8 mouse cellular contexts compared by ENCODE assay signal in the genomic region with DNA sequence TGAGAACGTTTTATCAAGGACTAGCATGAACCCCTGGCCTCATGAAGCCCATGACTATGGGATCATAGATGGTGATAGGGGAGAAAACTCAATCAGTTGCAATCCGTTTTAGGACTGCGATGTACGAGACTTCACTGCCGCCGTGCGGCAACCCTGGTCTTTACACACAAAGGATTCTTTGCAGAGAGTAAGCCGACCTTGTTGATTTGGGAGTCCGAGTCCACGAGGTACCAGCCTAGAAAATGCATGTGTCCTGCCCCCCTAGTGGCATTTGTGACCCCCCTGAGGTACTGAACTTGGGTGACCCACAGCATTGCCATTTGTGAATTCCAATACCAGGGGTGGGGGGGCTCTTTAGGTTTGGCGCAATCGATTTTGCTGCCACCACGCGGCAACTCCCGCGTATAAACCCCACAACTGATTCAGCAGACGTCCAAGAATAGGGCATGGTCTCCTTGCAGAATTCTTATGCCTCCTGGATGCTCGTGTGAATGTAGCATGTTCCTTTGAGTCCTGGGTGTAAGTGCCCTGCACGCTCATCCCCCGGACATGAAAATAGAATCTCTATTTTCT. TPM values are rescaled to one million over a fixed set of nuclear protein-coding genes. Genes with fewer than 3 reads are reported as not detected.
DNase-seq lines count a peak whose midpoint lies in the region; ATAC-seq and TF ChIP-seq lines count a peak whose summit lies in the region.

No protein-coding gene starts in this region.

- 0 out of 2 replicates have a peak, but pooled peaks cover under 1% of the 10 kb centered on the region for H3K36me3 ChIP-seq in intestine, embryonic 14.5 days (ENCODE audit: control insufficient read depth, insufficient read depth, low read length)
- H3K36me3 ChIP-seq in limb, embryonic 10.5 days: peaks cover 4% of the 10 kb centered on the region
- no peaks in the 10 kb centered on the region for H3K36me3 ChIP-seq in midbrain, embryonic 15.5 days (replicated peaks)

- no peak overlapping the region for H3K4me3 ChIP-seq in lung, adult 2 months (replicated peaks; ENCODE audit: extremely low read depth, low read depth, low read length)
- peak overlapping the region; percentile 18 for H3K4me3 ChIP-seq in intestine, embryonic 14.5 days (ENCODE audit: low read depth, low read length)
- peak overlapping the region; percentile 39 for H3K4me3 ChIP-seq in limb, embryonic 10.5 days
- peak overlapping the region; percentile 31 for H3K4me3 ChIP-seq in midbrain, embryonic 15.5 days

- peak; percentile 53; the same call in 1 of the 2 replicates for ATAC-seq in frontal cortex, adult (ENCODE audit: low TSS enrichment)
- no peak for ATAC-seq in intestine, embryonic 14.5 days (replicated peaks; ENCODE audit: low FRiP score, low TSS enrichment, low read depth)
- ATAC-seq in midbrain, embryonic 15.5 days (replicated peaks): no peak

- H3K27me3 ChIP-seq in intestine, embryonic 14.5 days (replicated peaks; ENCODE audit: control insufficient read depth, insufficient read depth, low read length): no peaks in the 10 kb centered on the region
- 0 out of 2 replicates have a peak, but pooled peaks cover 2% of the 10 kb centered on the region for H3K27me3 ChIP-seq in limb, embryonic 10.5 days (ENCODE audit: low read depth, poor library complexity, severe bottlenecking)
- H3K27me3 ChIP-seq in midbrain, embryonic 15.5 days (replicated peaks): no peaks in the 10 kb centered on the region

- TF ChIP-seq POLR2A in lung, adult 2 months (IDR thresholded peaks at IDR 0.05; ENCODE audit: borderline replicate concordance, extremely low read depth, low read depth, low read length): no peak

- H3K4me2 ChIP-seq in intestine, embryonic 14.5 days (ENCODE audit: low read length): peak overlapping the region; percentile 45
- peak overlapping the region; percentile 47 for H3K4me2 ChIP-seq in midbrain, embryonic 15.5 days

- WGBS in lung, adult 2 months: 56% methylated on average over 20 of the region's 20 CpGs
- WGBS in intestine, embryonic 14.5 days: 47% methylated on average over 20 of the region's 20 CpGs
- WGBS in limb, embryonic 10.5 days: 56% methylated on average over 20 of the region's 20 CpGs
- 52% methylated on average over 20 of the region's 20 CpGs for WGBS in midbrain, embryonic 15.5 days

- H3K27ac ChIP-seq in intestine, embryonic 14.5 days (ENCODE audit: low read depth): no peak overlapping the region
- peak overlapping the region; percentile 75 for H3K27ac ChIP-seq in limb, embryonic 10.5 days
- no peak overlapping the region for H3K27ac ChIP-seq in midbrain, embryonic 15.5 days

- TF ChIP-seq CTCF in lung, adult 2 months (IDR thresholded peaks at IDR 0.05; ENCODE audit: insufficient read depth, low read length): peak; percentile 49; the same call in 1 of the 2 replicates

- peak; percentile 5 for DNase-seq in lung, adult 2 months
- no peak for DNase-seq in lung, adult 18-20 months
- DNase-seq in cerebellum, adult 8-10 months: peak; percentile 69
- peak; percentile 75 for DNase-seq in intestine, embryonic 14.5 days (ENCODE audit: low spot score)
- peak; percentile 65 for DNase-seq in limb, embryonic 10.5 days (ENCODE audit: low spot score)
- peak; percentile 18 for DNase-seq in telencephalon, adult 2 months (ENCODE audit: low read depth, low spot score)

- no peak overlapping the region for H3K9ac ChIP-seq in intestine, embryonic 14.5 days (ENCODE audit: low read length)
- H3K9ac ChIP-seq in midbrain, embryonic 15.5 days: no peak overlapping the region

- H3K4me1 ChIP-seq in lung, adult 2 months (ENCODE audit: control insufficient read depth, insufficient read depth, low read length): no peaks in the 10 kb centered on the region
- H3K4me1 ChIP-seq in intestine, embryonic 14.5 days (replicated peaks; ENCODE audit: control insufficient read depth, insufficient read depth, low read length): peaks cover 4% of the 10 kb centered on the region; the same call in 1 of the 2 replicates
- peaks cover 32% of the 10 kb centered on the region; the same call in 1 of the 2 replicates for H3K4me1 ChIP-seq in limb, embryonic 10.5 days
- H3K4me1 ChIP-seq in midbrain, embryonic 15.5 days: 0 out of 2 replicates have a peak, but pooled peaks cover 9% of the 10 kb centered on the region

- H3K9me3 ChIP-seq in intestine, embryonic 14.5 days (ENCODE audit: control insufficient read depth, low read length): peaks cover 21% of the 10 kb centered on the region
- peaks cover 13% of the 10 kb centered on the region for H3K9me3 ChIP-seq in limb, embryonic 10.5 days (replicated peaks)
- H3K9me3 ChIP-seq in midbrain, embryonic 15.5 days: no peaks in the 10 kb centered on the region

RNA-seq across cellular contexts. Expression of a gene that starts 49.3 kb away (rescaled TPM):
- polyA plus RNA-seq in lung, adult 2 months (2012; rRNA removed): 8.0 and 10.3 TPM in 2 replicates
- polyA plus RNA-seq in intestine, embryonic 14.5 days (2014; fragmentation: Nextera tagmentation; extraction: Ambion mirVana): 36.1 and 45.8 TPM in 2 replicates
- 25.9 and 33.7 TPM in 2 replicates for polyA plus RNA-seq in limb, embryonic 10.5 days (2016; fragmentation: Nextera tagmentation; extraction: Ambion mirVana)
- 22.4 and 24.0 TPM in 2 replicates for polyA plus RNA-seq in midbrain, embryonic 15.5 days (2015; fragmentation: Nextera tagmentation; extraction: Ambion mirVana)

Comparison
In these comparisons a context has a peak if more than half of its experiments do, and no peak if none do; other contexts are left out.
1. DNase-seq: peak in lung, adult 2 months (single experiment), cerebellum, adult 8-10 months (single experiment), intestine, embryonic 14.5 days (single experiment), limb, embryonic 10.5 days (single experiment) and telencephalon, adult 2 months (single experiment); none in lung, adult 18-20 months (0 of 2).